ENCODE assay signal across 14 mouse cellular contexts in the genomic region with DNA sequence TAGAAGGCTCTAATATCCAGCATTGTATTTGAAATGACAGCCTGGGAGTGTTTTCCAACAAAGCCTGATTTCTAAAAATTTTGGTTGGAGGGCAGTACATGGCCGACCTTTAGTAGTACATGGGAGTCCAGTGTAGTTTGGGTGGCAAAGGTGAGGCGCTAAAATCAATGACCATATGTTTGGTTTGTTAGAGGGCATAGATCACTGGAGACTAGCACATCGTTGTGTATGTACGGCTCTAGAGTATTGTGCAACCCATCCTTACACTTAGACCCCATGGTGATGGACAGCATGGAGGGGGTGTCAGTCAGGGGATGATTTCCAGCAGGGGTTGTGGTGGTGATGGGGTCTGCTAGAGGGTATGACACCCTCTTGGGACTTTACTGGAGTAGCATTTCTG. TPM values are rescaled to one million over a fixed set of nuclear protein-coding genes. Genes with fewer than 3 reads are reported as not detected.
A peak's percentile ranks its signal among the peaks of the same experiment; 100 is the strongest.
DNase-seq lines count a peak whose midpoint lies in the region; ATAC-seq and TF ChIP-seq lines count a peak whose summit lies in the region.
"Not testable (repeated sequence)": the region's sequence is repeated elsewhere in the genome, so short reads cannot be mapped to it uniquely, and the experiment has no call there.
"Had no signal": no experiment of that assay in that cellular context is flagged by ENCODE, and none has a peak within 500 bp of the region (broad histone marks: within the 10 kb centered on the region; RNA-seq: fewer than 3 reads in every experiment).

No protein-coding gene starts in this region.

- H3K27me3 ChIP-seq in liver, embryonic 11.5 days (replicated peaks; ENCODE audit: control insufficient read depth, insufficient read depth, low read length); liver, embryonic 12.5 days (replicated peaks); liver, embryonic 13.5 days; liver, embryonic 14.5 days (ENCODE audit: control insufficient read depth, insufficient read depth, low read length); liver, embryonic 15.5 days; liver, embryonic 16.5 days (ENCODE audit: control insufficient read depth, insufficient read depth, low read depth, low read length); liver, postnatal 0 days (ENCODE audit: insufficient read depth, low read length): not testable (repeated sequence)

- DNase-seq in liver, embryonic 11.5 days (ENCODE audit: low spot score); liver, embryonic 13.5 days; liver, embryonic 14.5 days (ENCODE audit: low read depth in 3 of 3, low spot score in 3 of 3); liver, postnatal 0 days: not testable (repeated sequence)

- not testable (repeated sequence) for H3K4me1 ChIP-seq in liver, embryonic 11.5 days (replicated peaks; ENCODE audit: control insufficient read depth, insufficient read depth, low read length); liver, embryonic 12.5 days; liver, embryonic 13.5 days (replicated peaks); liver, embryonic 14.5 days (replicated peaks; ENCODE audit: control insufficient read depth in 2 of 2, insufficient read depth in 2 of 2, low read length in 1 of 2); liver, embryonic 15.5 days (replicated peaks); liver, embryonic 16.5 days (ENCODE audit: control insufficient read depth, low read depth, low read length); liver, postnatal 0 days (ENCODE audit: insufficient read depth)

- H3K36me3 ChIP-seq in liver, embryonic 11.5 days (ENCODE audit: control insufficient read depth, insufficient read depth, low read length); liver, embryonic 12.5 days; liver, embryonic 13.5 days; liver, embryonic 14.5 days (replicated peaks; ENCODE audit: control insufficient read depth, insufficient read depth, low read depth); liver, embryonic 15.5 days (replicated peaks); liver, embryonic 16.5 days (ENCODE audit: control insufficient read depth, insufficient read depth); liver, postnatal 0 days (replicated peaks; ENCODE audit: insufficient read depth, low read length): not testable (repeated sequence)

- 55% methylated on average over 2 of the region's 4 CpGs for WGBS in liver, embryonic 11.5 days
- 61% methylated on average over 2 of the region's 4 CpGs for WGBS in liver, embryonic 12.5 days (ENCODE audit: insufficient replicate concordance)
- 53% methylated on average over 2 of the region's 4 CpGs for WGBS in liver, embryonic 13.5 days (ENCODE audit: insufficient replicate concordance)
- 39% methylated on average over 2 of the region's 4 CpGs for WGBS in liver, embryonic 14.5 days (ENCODE audit: insufficient replicate concordance)
- WGBS in liver, embryonic 15.5 days (ENCODE audit: insufficient replicate concordance): 66% methylated on average over 2 of the region's 4 CpGs
- 50% methylated on average over 1 of the region's 4 CpGs for WGBS in liver, embryonic 16.5 days (ENCODE audit: insufficient replicate concordance)
- WGBS in liver, postnatal 0 days (ENCODE audit: insufficient replicate concordance): 54% methylated on average over 1 of the region's 4 CpGs

- not testable (repeated sequence) for TF ChIP-seq CTCF in liver, embryonic 14.5 days (IDR thresholded peaks at IDR 0.05; ENCODE audit: low read depth); liver, postnatal 0 days (IDR thresholded peaks at IDR 0.05; ENCODE audit: low read depth)

- peak; percentile 62 for ATAC-seq in liver, embryonic 11.5 days (replicated peaks; ENCODE audit: low FRiP score)
- ATAC-seq in liver, embryonic 12.5 days: peak; percentile 65
- ATAC-seq in liver, embryonic 13.5 days (ENCODE audit: low read depth): peak; percentile 79
- ATAC-seq in liver, embryonic 14.5 days (ENCODE audit: insufficient read depth): peak; percentile 60
- ATAC-seq in liver, embryonic 15.5 days (ENCODE audit: insufficient read depth): peak; percentile 83
- peak; percentile 98 for ATAC-seq in liver, embryonic 16.5 days (ENCODE audit: low read depth)
- ATAC-seq in liver, postnatal 0 days: peak; percentile 100

- H3K4me2 ChIP-seq in liver, embryonic 11.5 days; liver, embryonic 12.5 days; liver, embryonic 13.5 days; liver, embryonic 14.5 days (ENCODE audit: low read depth); liver, embryonic 15.5 days; liver, embryonic 16.5 days (ENCODE audit: low read depth, low read length); liver, postnatal 0 days (ENCODE audit: low read depth, low read length): not testable (repeated sequence)

- H3K4me3 ChIP-seq in liver, embryonic 11.5 days (ENCODE audit: low read depth, low read length); liver, embryonic 12.5 days; liver, embryonic 13.5 days (replicated peaks); liver, embryonic 14.5 days (ENCODE audit: insufficient read depth in 1 of 2, low read depth in 2 of 2, low read length in 2 of 2); liver, embryonic 15.5 days (replicated peaks); liver, embryonic 16.5 days (ENCODE audit: low read depth, low read length); liver, postnatal 0 days (ENCODE audit: low read depth, low read length): not testable (repeated sequence)

- not testable (repeated sequence) for H3K9ac ChIP-seq in liver, embryonic 11.5 days (ENCODE audit: low read depth, low read length); liver, embryonic 12.5 days; liver, embryonic 13.5 days; liver, embryonic 14.5 days (replicated peaks); liver, embryonic 15.5 days; liver, embryonic 16.5 days (ENCODE audit: low read depth, low read length); liver, postnatal 0 days (replicated peaks)

- not testable (repeated sequence) for TF ChIP-seq EP300 in liver, embryonic 14.5 days (IDR thresholded peaks at IDR 0.05; ENCODE audit: low read depth); liver, postnatal 0 days (IDR thresholded peaks at IDR 0.05; ENCODE audit: low read depth)

- H3K9me3 ChIP-seq in liver, embryonic 11.5 days (ENCODE audit: control insufficient read depth, low read length); liver, embryonic 12.5 days (replicated peaks); liver, embryonic 13.5 days (replicated peaks); liver, embryonic 14.5 days (ENCODE audit: control insufficient read depth, low read length); liver, embryonic 15.5 days (replicated peaks); liver, embryonic 16.5 days (replicated peaks; ENCODE audit: control insufficient read depth, low read length); liver, postnatal 0 days (ENCODE audit: low read length): not testable (repeated sequence)

- H3K27ac ChIP-seq in liver, embryonic 11.5 days (ENCODE audit: low read depth, low read length); liver, embryonic 12.5 days; liver, embryonic 13.5 days; liver, embryonic 14.5 days; liver, embryonic 15.5 days (replicated peaks); liver, embryonic 16.5 days (ENCODE audit: low read length); liver, postnatal 0 days (ENCODE audit: low read depth): not testable (repeated sequence)

RNA-seq across cellular contexts. Expression of a gene that starts 33.2 kb away (rescaled TPM):
- not detected in 2 replicates for polyA plus RNA-seq in liver, embryonic 11.5 days (2014; fragmentation: Nextera tagmentation; extraction: Ambion mirVana)
- polyA plus RNA-seq in liver, embryonic 12.5 days (2016; fragmentation: Nextera tagmentation; extraction: Ambion mirVana): not detected in 2 replicates
- not detected in 2 replicates for polyA plus RNA-seq in liver, embryonic 13.5 days (2015; fragmentation: Nextera tagmentation; extraction: Ambion mirVana)
- not detected in 2 replicates for polyA plus RNA-seq in liver, embryonic 14.5 days (2012; rRNA removed)
- not detected in 2 replicates for polyA plus RNA-seq in liver, embryonic 14.5 days (2014; fragmentation: Nextera tagmentation; extraction: Ambion mirVana)
- polyA plus RNA-seq in liver, embryonic 15.5 days (2015; fragmentation: Nextera tagmentation; extraction: Ambion mirVana): not detected in 2 replicates
- not detected in 2 replicates for polyA plus RNA-seq in liver, embryonic 16.5 days (2015; fragmentation: Nextera tagmentation; extraction: Ambion mirVana)
- polyA plus RNA-seq in liver, postnatal 0 days (2015; fragmentation: Nextera tagmentation; extraction: Ambion mirVana): not detected in 2 replicates
- polyA plus RNA-seq: activated CD4-positive, CD25-positive, alpha-beta regulatory T cell, adult 4 months; adrenal gland, adult 2 months; brain, embryonic 14.5 days; C2C12; CD4-positive, CD25-positive, alpha-beta regulatory T cell, adult 4 months; G1E; Patski had no signal
